Mouse (Mus musculus): ENCODE data around the gene Zcrb1.

DNA sequence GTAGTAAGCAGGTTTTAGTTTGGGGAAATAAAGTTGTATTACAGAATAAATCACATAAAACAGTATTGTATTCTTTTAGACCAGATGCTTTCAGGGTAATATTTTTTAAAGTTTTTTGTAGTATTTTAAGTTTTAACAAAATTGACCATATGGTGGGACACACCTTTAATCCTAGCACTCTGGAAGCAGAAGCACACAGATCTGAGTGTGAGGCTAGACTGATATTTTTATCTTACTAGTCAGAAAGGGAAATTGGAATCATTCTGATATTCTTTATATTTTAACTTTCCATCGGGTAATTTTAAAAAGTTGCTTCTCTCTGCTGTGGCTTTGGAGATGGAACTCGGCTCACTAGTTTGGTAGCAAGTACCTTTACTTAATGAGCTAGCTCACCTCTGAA lies 4.6 kb upstream of the Zcrb1 start:
- no peak for TF ChIP-seq CTCF (IDR thresholded peaks at IDR 0.05; ENCODE audit: borderline replicate concordance, insufficient read depth, low read length)
- no peak for TF ChIP-seq POLR2A (IDR thresholded peaks at IDR 0.05; ENCODE audit: low read depth, low read length)

Measured in embryonic fibroblast, embryonic 13.5 days (primary cell).